Mouse (Mus musculus): ENCODE results near the gene Ctsl. TPM values are rescaled to one million over a fixed set of nuclear protein-coding genes. Genes with fewer than 3 reads are reported as not detected.

The Ctsl gene
- total and polyA plus RNA-seq, 2 experiments from 2014 or later: 103 to 203 TPM

- TF ChIP-seq CTCF (IDR thresholded peaks at IDR 0.05; ENCODE audit: low read depth): no peak
- Histone ChIP-seq H3K27me3 (ENCODE audit: insufficient read depth, low read length) (no peaks in the 10 kb centered on the region), H3K36me3 (ENCODE audit: insufficient read depth, low read length) (peaks cover 31% of the 10 kb centered on the region), H3K9ac (replicated peaks; ENCODE audit: low read length) (no peak overlapping the region), H3K9me3 (ENCODE audit: low read length) (no peaks in the 10 kb centered on the region), H3K4me2 (ENCODE audit: low read depth, low read length) (no peak overlapping the region), H3K27ac (no peak overlapping the region), H3K4me1 (ENCODE audit: insufficient read depth, low read length) (no peaks in the 10 kb centered on the region; the same call in 1 of the 2 replicates), H3K4me3 (ENCODE audit: low read length) (no peak overlapping the region)
- ATAC-seq: no peak
- DNase-seq (ENCODE audit: low spot score): no peak
Measured at GRCm38 (mm10) chr13:64365326-64365725, 5.4 kb downstream of the Ctsl start.

GRCm38 (mm10) chr13:64364258-64364657, 6.4 kb downstream of the Ctsl start:
- H3K9me3 ChIP-seq (ENCODE audit: low read length): no peaks in the 10 kb centered on the region
- H3K27me3 ChIP-seq (ENCODE audit: insufficient read depth, low read length): no peaks in the 10 kb centered on the region
- no peak for DNase-seq (ENCODE audit: low spot score)
- no peaks in the 10 kb centered on the region; the same call in 1 of the 2 replicates for H3K4me1 ChIP-seq (ENCODE audit: insufficient read depth, low read length)
- no peak overlapping the region for H3K4me3 ChIP-seq (ENCODE audit: low read length)
- no peak overlapping the region for H3K9ac ChIP-seq (replicated peaks; ENCODE audit: low read length)
- TF ChIP-seq CTCF (IDR thresholded peaks at IDR 0.05; ENCODE audit: low read depth): peak; percentile 50
- ATAC-seq: 0 out of 2 replicates have a peak, but pooled peaks have one; percentile 19
- H3K36me3 ChIP-seq (ENCODE audit: insufficient read depth, low read length): peaks cover 31% of the 10 kb centered on the region
- 78% methylated on average over 2 of the region's 2 CpGs for WGBS
- H3K4me2 ChIP-seq (ENCODE audit: low read depth, low read length): no peak overlapping the region
- H3K27ac ChIP-seq: no peak overlapping the region

- Histone ChIP-seq H3K36me3 (ENCODE audit: insufficient read depth, low read length) (peaks cover 23% of the 10 kb centered on the region), H3K27me3 (ENCODE audit: insufficient read depth, low read length) (no peaks in the 10 kb centered on the region), H3K9me3 (ENCODE audit: low read length) (no peaks in the 10 kb centered on the region), H3K4me3 (ENCODE audit: low read length) (no peak overlapping the region), H3K4me1 (ENCODE audit: insufficient read depth, low read length) (no peaks in the 10 kb centered on the region), H3K4me2 (ENCODE audit: low read depth, low read length) (no peak overlapping the region), H3K9ac (replicated peaks; ENCODE audit: low read length) (no peak overlapping the region), H3K27ac (no peak overlapping the region)
- no peak for DNase-seq (ENCODE audit: low spot score)
- TF ChIP-seq CTCF (IDR thresholded peaks at IDR 0.05; ENCODE audit: low read depth): no peak
- ATAC-seq: no peak
- 90% methylated on average over 6 of the region's 6 CpGs for WGBS
Measured at GRCm38 (mm10) chr13:64362139-64362538, 8.6 kb downstream of the Ctsl start.

GRCm38 (mm10) chr13:64361020-64361419, 9.7 kb downstream of the Ctsl start:
- Histone ChIP-seq H3K4me3 (ENCODE audit: low read length) (no peak overlapping the region), H3K4me2 (ENCODE audit: low read depth, low read length) (no peak overlapping the region), H3K9me3 (ENCODE audit: low read length) (no peaks in the 10 kb centered on the region), H3K27ac (no peak overlapping the region), H3K36me3 (ENCODE audit: insufficient read depth, low read length) (peaks cover 19% of the 10 kb centered on the region), H3K4me1 (ENCODE audit: insufficient read depth, low read length) (no peaks in the 10 kb centered on the region), H3K27me3 (ENCODE audit: insufficient read depth, low read length) (no peaks in the 10 kb centered on the region), H3K9ac (replicated peaks; ENCODE audit: low read length) (no peak overlapping the region)
- DNase-seq (ENCODE audit: low spot score): no peak
- ATAC-seq: no peak
- WGBS: 94% methylated on average over 3 of the region's 3 CpGs
- no peak for TF ChIP-seq CTCF (IDR thresholded peaks at IDR 0.05; ENCODE audit: low read depth)

GRCm38 (mm10) chr13:64359702-64360101, 11.0 kb downstream of the Ctsl start:
- WGBS: 79% methylated on average over 3 of the region's 3 CpGs
- Histone ChIP-seq H3K9me3 (ENCODE audit: low read length) (no peaks in the 10 kb centered on the region), H3K4me3 (ENCODE audit: low read length) (no peak overlapping the region), H3K27ac (no peak overlapping the region), H3K36me3 (ENCODE audit: insufficient read depth, low read length) (peaks cover 11% of the 10 kb centered on the region; the same call in 1 of the 2 replicates), H3K4me1 (ENCODE audit: insufficient read depth, low read length) (no peaks in the 10 kb centered on the region), H3K4me2 (ENCODE audit: low read depth, low read length) (no peak overlapping the region), H3K27me3 (ENCODE audit: insufficient read depth, low read length) (no peaks in the 10 kb centered on the region), H3K9ac (replicated peaks; ENCODE audit: low read length) (no peak overlapping the region)
- ATAC-seq (no peak), DNase-seq (ENCODE audit: low spot score) (no peak)
- TF ChIP-seq CTCF (IDR thresholded peaks at IDR 0.05; ENCODE audit: low read depth): no peak

- no peak overlapping the region for H3K4me3 ChIP-seq (ENCODE audit: low read length)
Measured at GRCm38 (mm10) chr13:64358476-64358875, 12.2 kb downstream of the Ctsl start.

GRCm38 (mm10) chr13:64357389-64357788, 13.3 kb downstream of the Ctsl start:
- no peak overlapping the region for H3K27ac ChIP-seq
- H3K9ac ChIP-seq (replicated peaks; ENCODE audit: low read length): no peak overlapping the region
- no peak for TF ChIP-seq CTCF (IDR thresholded peaks at IDR 0.05; ENCODE audit: low read depth)
- H3K9me3 ChIP-seq (ENCODE audit: low read length): no peaks in the 10 kb centered on the region
- H3K4me1 ChIP-seq (ENCODE audit: insufficient read depth, low read length): no peaks in the 10 kb centered on the region
- no peaks in the 10 kb centered on the region for H3K27me3 ChIP-seq (ENCODE audit: insufficient read depth, low read length)
- H3K4me3 ChIP-seq (ENCODE audit: low read length): no peak overlapping the region
- H3K36me3 ChIP-seq (ENCODE audit: insufficient read depth, low read length): peaks cover 4% of the 10 kb centered on the region; the same call in 1 of the 2 replicates
- ATAC-seq (no peak), DNase-seq (ENCODE audit: low spot score) (no peak)
- 75% methylated on average over 5 of the region's 5 CpGs for WGBS
- H3K4me2 ChIP-seq (ENCODE audit: low read depth, low read length): no peak overlapping the region

More at GRCm38 (mm10) chr13:64358476-64358875, 12.2 kb downstream of the Ctsl start:
- H3K27me3 ChIP-seq (ENCODE audit: insufficient read depth, low read length): no peaks in the 10 kb centered on the region
- H3K27ac ChIP-seq: no peak overlapping the region
- WGBS: 70% methylated on average over 1 of the region's 1 CpGs
- no peaks in the 10 kb centered on the region for H3K4me1 ChIP-seq (ENCODE audit: insufficient read depth, low read length)
- ATAC-seq: no peak
- peak; percentile 7 for DNase-seq (ENCODE audit: low spot score)
- H3K9ac ChIP-seq (replicated peaks; ENCODE audit: low read length): no peak overlapping the region
- no peak for TF ChIP-seq CTCF (IDR thresholded peaks at IDR 0.05; ENCODE audit: low read depth)
- H3K36me3 ChIP-seq (ENCODE audit: insufficient read depth, low read length): peaks cover 7% of the 10 kb centered on the region; the same call in 1 of the 2 replicates
- H3K9me3 ChIP-seq (ENCODE audit: low read length): no peaks in the 10 kb centered on the region
- H3K4me2 ChIP-seq (ENCODE audit: low read depth, low read length): no peak overlapping the region

Measured in hindbrain, postnatal 0 days (tissue).